Mouse (Mus musculus) erythroblast, embryonic 14.5 days (primary cell): Measurements from ENCODE around the gene Txnrd1. TPM values are rescaled to one million over a fixed set of nuclear protein-coding genes. Genes with fewer than 3 reads are reported as not detected.

Experiments
- H3K27me3 ChIP-seq: 2 replicates; pipeline ENCODE4 v1.6.1; 2012; ENCODE audit warnings: inconsistent platforms; ENCODE audit not compliant: control insufficient read depth
- H3K36me3 ChIP-seq: 2 replicates; pipeline ENCODE4 v1.6.1; 2012; ENCODE audit warnings: mild to moderate bottlenecking, inconsistent platforms; ENCODE audit not compliant: control insufficient read depth
- H3K4me1 ChIP-seq: 2 replicates; pipeline ENCODE4 v1.6.1; 2012; ENCODE audit warnings: inconsistent platforms; ENCODE audit not compliant: control insufficient read depth
- H3K4me3 ChIP-seq: replicated peaks from 2 replicates; pipeline ENCODE3; 2012; ENCODE audit warnings: moderate library complexity, mild to moderate bottlenecking, inconsistent platforms
- H3K9me3 ChIP-seq: 2 replicates; pipeline ENCODE4 v1.6.1; 2012; ENCODE audit warnings: low read length, inconsistent platforms, mixed read lengths; ENCODE audit not compliant: control insufficient read depth
- GATA1 ChIP-seq: IDR thresholded peaks from 2 replicates; pipeline ENCODE4 v1.6.1; 2012; ENCODE audit warnings: low read length, inconsistent platforms, mixed read lengths
- TAL1 ChIP-seq: IDR thresholded peaks from 3 replicates; pipeline ENCODE4 v1.6.1; 2012; ENCODE audit warnings: low read length, inconsistent platforms, mixed read lengths
- polyA plus RNA-seq: library from polyadenylated mRNA; stranded (reverse); fragments of >175 nt; gene quantifications from 2 replicates; pipeline ENCODE4 v1.2.3, GENCODE M21; 2012

Txnrd1 gene
- polyA plus RNA-seq, 1 experiment, result 7.5 TPM

DNA sequence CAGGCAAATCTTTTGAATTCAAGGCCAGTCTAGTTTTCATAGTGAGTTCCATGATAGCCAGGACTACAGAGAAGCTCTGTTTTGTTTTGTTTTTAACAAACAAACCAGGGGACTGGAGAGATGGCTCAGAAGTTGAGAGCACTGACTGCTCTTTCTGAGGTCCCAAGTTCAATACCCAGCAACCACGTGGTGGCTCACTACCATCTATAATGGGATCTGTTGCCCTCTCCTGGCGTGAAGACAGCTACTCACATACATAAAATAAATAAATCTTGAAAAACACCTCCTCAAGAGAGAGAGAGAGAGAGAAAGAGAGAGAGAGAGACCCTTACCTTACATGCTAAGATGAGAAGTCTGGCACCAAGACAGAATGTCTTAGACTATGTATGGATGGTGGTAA, 84.9 kb downstream of the Txnrd1 start:
- Histone ChIP-seq H3K27me3 (peaks cover 5% of the 10 kb centered on the region; the same call in 1 of the 2 replicates), H3K4me1 (peaks cover 6% of the 10 kb centered on the region), H3K4me3 (no peak overlapping the region), H3K36me3 (no peaks in the 10 kb centered on the region), H3K9me3 (no peaks in the 10 kb centered on the region)
- TF ChIP-seq GATA1 (no peak), TAL1 (no peak)

DNA sequence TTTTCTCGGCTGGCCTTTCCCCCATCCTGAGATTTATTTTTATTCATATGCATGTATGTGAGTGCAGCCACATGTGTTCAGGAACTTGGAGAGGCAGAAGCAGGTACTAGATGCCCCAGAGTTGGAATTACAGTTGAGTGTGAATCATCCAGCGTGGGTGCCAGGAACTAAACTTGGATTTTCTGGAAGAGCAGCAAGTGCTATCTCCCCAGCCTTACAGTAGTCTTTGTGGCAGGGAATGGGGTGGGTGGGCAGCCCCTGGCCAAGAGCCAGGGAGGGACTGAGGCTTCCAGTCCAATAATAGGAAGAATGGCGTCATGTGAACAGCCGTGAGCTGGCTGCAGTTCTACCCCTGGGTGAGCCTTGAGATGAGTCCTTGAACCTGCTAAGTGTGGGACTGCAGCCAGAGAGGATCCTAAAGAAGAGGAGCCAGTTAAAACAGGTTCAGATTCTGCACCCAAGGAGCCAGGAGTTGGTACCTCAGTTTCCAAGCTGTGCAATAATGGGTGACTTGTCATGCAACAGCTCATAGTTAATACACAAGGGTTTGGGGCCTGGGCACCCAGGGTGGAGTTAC, 85.7 kb downstream of the Txnrd1 start:
- TF ChIP-seq TAL1, result no peak
- no peak for TF ChIP-seq GATA1
- Histone ChIP-seq H3K27me3 (peaks cover 7% of the 10 kb centered on the region; the same call in 1 of the 2 replicates), H3K36me3 (no peaks in the 10 kb centered on the region), H3K4me1 (peaks cover 2% of the 10 kb centered on the region; the same call in 1 of the 2 replicates), H3K9me3 (no peaks in the 10 kb centered on the region), H3K4me3 (no peak overlapping the region)

DNA sequence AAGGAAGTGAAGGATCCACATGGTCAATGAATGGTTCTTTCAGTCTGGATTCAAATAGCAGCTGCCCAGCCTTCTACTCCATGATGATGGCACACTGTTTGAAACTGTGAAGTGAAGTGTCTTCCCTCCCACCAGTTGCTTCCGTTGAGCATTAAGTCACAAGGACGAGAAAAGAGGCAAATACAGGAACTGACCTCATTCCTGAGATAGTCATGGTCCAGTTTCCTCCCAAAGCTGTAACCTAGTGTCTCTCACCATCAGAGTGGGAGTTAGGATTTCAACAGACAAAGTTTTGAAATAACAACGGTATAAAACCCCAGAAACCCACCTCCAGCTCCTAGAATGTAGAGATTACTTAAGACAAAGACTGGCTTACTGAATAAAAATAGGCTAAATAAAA, 89.8 kb downstream of the Txnrd1 start:
- H3K9me3 ChIP-seq, result no peaks in the 10 kb centered on the region
- no peak overlapping the region for H3K4me3 ChIP-seq
- no peaks in the 10 kb centered on the region for H3K36me3 ChIP-seq
- TF ChIP-seq TAL1 (no peak), GATA1 (no peak)
- peaks cover 7% of the 10 kb centered on the region; the same call in 1 of the 2 replicates for H3K27me3 ChIP-seq
- peaks cover 2% of the 10 kb centered on the region; the same call in 1 of the 2 replicates for H3K4me1 ChIP-seq

DNA sequence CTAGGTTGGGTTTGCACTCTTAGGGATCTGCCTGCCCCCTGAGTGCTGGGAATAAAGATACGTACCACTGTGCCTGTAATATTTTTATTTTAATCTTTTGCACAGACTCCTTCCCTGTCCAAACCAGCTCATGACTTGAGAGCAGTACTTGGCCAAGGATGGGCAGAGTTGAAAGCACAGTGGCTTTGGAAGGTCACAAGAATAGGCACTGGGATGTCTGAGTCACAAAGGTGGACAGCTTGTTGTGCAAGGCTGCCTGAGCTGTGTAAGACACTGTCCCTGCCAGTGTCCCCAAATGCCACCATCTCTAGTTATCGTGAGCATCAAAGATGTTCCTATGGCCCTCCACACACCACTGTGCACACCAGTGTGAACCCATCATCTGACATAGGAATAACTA, 91.0 kb downstream of the Txnrd1 start:
- Histone ChIP-seq H3K36me3 (no peaks in the 10 kb centered on the region), H3K4me3 (no peak overlapping the region), H3K9me3 (no peaks in the 10 kb centered on the region), H3K27me3 (peaks cover 7% of the 10 kb centered on the region; the same call in 1 of the 2 replicates), H3K4me1 (peaks cover 2% of the 10 kb centered on the region; the same call in 1 of the 2 replicates)
- TF ChIP-seq GATA1, result no peak
- no peak for TF ChIP-seq TAL1

DNA sequence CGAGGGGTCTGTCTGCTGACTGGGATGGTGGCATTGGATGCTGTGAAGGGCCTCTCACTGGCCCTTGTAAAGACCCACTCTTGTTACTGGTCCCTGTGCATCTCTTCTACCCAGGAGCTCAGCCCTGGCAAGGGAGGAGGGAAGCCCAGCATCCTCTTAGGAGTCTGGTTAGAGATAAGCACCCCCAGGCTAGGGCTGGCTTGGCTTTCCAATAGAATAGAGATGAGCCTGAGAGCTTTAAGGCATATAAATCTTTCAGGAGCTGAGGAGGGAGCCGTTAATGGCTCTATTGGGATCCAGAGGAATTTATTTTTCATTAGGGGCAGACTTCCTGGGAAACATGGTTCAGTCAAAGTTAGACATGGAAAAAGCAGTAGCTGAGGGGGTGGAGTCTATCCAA, 91.9 kb downstream of the Txnrd1 start:
- Histone ChIP-seq H3K4me3 (no peak overlapping the region), H3K36me3 (no peaks in the 10 kb centered on the region), H3K9me3 (no peaks in the 10 kb centered on the region), H3K27me3 (peaks cover 7% of the 10 kb centered on the region; the same call in 1 of the 2 replicates), H3K4me1 (peaks cover 2% of the 10 kb centered on the region; the same call in 1 of the 2 replicates)
- TF ChIP-seq TAL1 (no peak), GATA1 (no peak)

DNA sequence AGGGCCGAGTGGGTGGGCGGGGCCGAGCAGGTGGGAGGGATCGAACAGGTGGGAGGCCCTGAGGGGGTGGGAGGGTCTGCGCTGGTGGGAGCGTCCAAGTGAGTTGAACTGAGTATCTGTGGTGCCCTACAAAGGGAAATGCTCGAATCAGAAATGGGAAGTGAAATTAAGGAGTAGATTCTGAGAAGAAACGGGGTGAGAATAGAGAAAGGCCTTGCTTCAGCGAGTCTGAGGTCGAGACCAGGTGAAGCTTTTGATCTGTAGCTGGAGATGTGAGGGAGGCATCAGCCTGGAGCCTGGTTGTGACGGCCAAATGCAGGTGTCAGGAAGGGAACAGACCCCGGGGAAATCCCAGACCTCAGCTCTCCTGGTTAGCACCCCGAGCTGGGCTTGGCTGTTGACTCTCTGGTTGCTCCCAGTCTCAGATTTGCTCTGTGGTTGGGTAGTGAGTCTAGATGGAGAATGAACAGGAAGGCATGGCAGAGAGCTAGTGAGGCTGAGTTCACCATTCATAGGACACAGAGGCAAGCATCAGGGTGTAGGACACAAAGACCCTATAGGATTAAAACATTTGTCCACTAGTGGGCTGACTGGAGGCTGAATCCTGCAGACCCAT, 101.4 kb downstream of the Txnrd1 start:
- Histone ChIP-seq H3K27me3 (peaks cover 6% of the 10 kb centered on the region; the same call in 1 of the 2 replicates), H3K36me3 (no peaks in the 10 kb centered on the region)
- TF ChIP-seq TAL1 (no peak), GATA1 (no peak)

DNA sequence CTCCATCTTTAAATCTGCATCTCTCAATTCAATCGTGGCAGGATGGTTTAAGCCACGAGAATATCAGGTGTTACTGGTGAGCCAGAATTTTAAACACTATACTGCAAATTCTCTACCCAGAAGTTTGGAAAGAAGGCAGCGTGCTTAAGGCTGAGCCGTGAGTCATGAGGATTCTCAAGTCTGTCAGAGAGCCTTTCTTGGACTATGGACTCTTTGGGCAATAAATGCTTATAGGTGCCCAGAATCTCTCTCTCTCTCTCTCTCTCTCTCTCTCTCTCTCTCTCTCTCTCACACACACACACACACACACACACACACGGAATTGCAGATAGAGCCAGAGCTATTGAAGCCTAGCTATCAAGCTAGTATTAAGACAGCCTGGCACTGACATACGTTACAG, 102.0 kb downstream of the Txnrd1 start:
- H3K27me3 ChIP-seq, result peaks cover 6% of the 10 kb centered on the region; the same call in 1 of the 2 replicates
- no peaks in the 10 kb centered on the region for H3K4me1 ChIP-seq
- 0 out of 2 replicates have a peak, but pooled peaks cover 2% of the 10 kb centered on the region for H3K9me3 ChIP-seq
- H3K36me3 ChIP-seq, result no peaks in the 10 kb centered on the region
- no peak overlapping the region for H3K4me3 ChIP-seq
- TF ChIP-seq GATA1, result no peak
- TF ChIP-seq TAL1, result no peak

More for the DNA sequence above, 101.4 kb downstream of the Txnrd1 start:
- Histone ChIP-seq H3K9me3 (0 out of 2 replicates have a peak, but pooled peaks cover 2% of the 10 kb centered on the region), H3K4me3 (no peak overlapping the region), H3K4me1 (no peaks in the 10 kb centered on the region)

Other genes starting within 250 kb of the Txnrd1 start
- gene 1190007I07Rik, start 210.7 kb upstream of the Txnrd1 start, polyA plus RNA-seq, result 0.70 and 0.98 TPM in 2 replicates
- 0.22 and 0.24 TPM in 2 replicates for gene Tdg, start 204.1 kb upstream of the Txnrd1 start, polyA plus RNA-seq
- 0.01 TPM in 1 of 2 replicates, not detected in the other for gene Glt8d2, start 143.3 kb upstream of the Txnrd1 start, polyA plus RNA-seq
- 0.10 and 0.13 TPM in 2 replicates for gene Hcfc2, start 137.8 kb upstream of the Txnrd1 start, polyA plus RNA-seq
- 3.5 and 3.6 TPM in 2 replicates for gene Nfyb, start 69.8 kb upstream of the Txnrd1 start, polyA plus RNA-seq
- gene Eid3, start 32.7 kb downstream of the Txnrd1 start, polyA plus RNA-seq, result 0.13 and 0.26 TPM in 2 replicates
- 0.61 and 0.73 TPM in 2 replicates for gene Chst11, start 151.5 kb downstream of the Txnrd1 start, polyA plus RNA-seq